Mouse (Mus musculus): Measurements from ENCODE around the gene Prtn3. TPM values are rescaled to one million over a fixed set of nuclear protein-coding genes. Genes with fewer than 3 reads are reported as not detected.

Prtn3 gene
- polyA plus RNA-seq, 1 experiment from 2014 or later: 1.7 TPM

DNA sequence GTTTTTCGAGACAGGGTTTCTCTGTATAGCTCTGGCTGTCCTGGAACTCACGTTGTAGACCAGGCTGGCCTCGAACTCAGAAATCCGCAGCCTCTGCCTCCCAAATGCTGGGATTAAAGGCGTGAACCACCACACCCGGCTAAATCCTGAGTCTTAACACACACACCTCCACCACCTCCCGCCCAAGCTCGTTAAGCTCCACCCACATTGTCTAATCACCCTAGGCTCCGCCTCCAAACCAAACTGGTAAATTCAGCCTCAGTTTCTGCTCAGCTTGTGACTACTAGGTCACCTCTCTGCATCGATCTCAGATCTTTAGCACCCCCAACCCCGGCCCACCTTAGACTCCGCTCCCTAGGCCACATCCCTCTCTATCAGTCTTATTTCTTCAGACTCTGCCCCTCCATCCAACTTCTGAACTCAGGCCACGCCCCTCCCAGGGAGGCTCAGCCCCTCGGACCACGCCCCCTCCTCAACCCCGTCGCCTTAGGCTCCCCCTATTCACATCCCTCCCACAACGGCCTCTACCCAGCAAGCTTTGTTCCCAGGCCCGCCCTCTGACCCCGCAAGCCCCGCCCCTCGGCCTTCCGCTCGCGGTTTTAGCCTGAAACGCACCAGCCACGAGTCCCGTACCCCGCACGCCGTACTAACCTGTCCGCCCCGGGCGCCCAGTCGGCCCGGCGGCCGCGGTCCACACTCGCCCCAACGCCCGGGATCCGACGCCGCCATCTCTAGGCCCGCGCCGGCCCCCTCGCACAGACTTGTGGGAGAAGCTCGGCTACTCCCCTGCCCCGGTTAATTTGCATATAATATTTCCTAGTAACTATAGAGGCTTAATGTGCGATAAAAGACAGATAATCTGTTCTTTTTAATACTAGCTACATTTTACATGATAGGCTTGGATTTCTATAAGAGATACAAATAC lies 34.2 kb downstream of the Prtn3 start, which contains the start of gene Med16:
Med16 (minus strand) TSS at position 757 of the 925 bp plus-strand sequence.
- peak; percentile 97 for DNase-seq (ENCODE audit: low spot score)

DNA sequence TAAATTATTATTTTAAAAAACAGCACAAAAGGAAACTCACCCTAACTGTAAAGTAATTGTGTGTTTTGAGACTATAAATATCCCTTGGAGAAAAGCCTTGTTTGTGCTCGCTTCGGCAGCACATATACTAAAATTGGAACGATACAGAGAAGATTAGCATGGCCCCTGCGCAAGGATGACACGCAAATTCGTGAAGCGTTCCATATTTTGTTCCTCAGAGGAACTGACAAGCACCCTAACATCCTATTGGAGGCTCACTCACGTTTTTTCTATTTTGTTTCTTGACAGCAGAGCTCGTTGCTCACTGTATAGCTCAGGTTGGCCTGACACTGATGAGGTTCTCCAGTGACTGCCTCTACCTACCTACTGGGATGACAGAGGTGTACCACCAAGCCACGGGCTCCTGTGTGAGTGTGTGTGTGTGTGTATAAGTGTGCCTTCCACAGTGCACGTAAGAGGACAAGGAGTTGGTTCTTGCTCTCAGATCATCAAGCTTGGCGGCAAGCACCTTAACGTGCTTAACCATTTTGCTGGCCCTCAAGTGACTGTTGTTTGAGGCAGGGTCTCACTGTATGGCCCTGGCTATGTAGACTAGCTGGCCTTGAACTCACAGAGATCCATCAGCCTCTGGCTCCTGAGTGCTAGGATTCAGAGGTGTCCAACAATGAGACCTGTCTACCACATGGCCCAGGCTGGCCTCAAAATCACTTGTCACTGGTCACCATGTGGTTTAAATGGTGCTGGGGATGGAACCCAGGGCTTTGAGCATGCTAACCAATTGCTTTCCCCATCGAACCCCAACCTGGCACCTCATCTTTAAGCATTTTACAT lies 35.0 kb downstream of the Prtn3 start:
- no peak for DNase-seq (ENCODE audit: low spot score)

DNA sequence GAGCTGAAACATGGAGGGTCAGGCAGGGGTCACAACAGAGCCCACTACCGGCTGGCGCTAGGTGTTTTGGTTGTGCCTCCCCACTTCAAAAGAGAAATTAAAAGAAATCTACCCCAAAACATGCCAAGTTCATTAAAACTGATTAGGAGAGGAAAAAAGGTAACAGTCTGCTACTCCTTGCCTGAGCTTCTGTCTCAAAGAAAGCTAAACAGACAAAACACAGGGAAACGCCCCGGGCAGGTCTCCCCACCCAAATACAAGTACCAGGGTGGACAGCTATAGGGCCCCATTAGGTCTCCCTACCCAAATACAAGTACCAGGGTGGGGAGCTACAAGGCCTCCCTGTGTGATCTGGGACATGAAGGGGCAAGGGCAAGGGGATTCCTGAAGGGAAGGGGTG lies 36.3 kb downstream of the Prtn3 start, which contains the start of gene Gm26602:
Gm26602 (plus strand) TSS at position 301 of the 400 bp plus-strand sequence.
- no peak for DNase-seq (ENCODE audit: low spot score)

DNA sequence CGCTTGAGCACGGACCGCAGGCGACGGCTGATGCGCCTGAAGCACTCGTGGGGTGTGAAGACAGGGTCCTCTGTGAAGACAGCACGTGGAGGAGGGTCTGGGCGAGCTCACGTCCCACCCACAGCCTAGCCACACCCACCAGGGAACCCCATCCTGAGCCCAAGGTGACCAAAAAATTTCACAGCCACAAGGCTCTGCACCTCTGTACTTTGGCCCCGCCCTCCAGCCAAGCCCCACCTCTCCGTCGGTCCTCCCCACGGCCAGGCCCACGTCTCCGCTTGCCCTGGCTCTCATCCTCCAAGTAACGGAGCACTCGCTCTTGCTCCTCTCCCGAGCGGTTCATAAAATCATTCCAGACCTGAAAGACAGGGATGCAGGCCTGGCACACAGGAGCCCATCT lies 38.1 kb downstream of the Prtn3 start:
- DNase-seq (ENCODE audit: low spot score): no peak

DNA sequence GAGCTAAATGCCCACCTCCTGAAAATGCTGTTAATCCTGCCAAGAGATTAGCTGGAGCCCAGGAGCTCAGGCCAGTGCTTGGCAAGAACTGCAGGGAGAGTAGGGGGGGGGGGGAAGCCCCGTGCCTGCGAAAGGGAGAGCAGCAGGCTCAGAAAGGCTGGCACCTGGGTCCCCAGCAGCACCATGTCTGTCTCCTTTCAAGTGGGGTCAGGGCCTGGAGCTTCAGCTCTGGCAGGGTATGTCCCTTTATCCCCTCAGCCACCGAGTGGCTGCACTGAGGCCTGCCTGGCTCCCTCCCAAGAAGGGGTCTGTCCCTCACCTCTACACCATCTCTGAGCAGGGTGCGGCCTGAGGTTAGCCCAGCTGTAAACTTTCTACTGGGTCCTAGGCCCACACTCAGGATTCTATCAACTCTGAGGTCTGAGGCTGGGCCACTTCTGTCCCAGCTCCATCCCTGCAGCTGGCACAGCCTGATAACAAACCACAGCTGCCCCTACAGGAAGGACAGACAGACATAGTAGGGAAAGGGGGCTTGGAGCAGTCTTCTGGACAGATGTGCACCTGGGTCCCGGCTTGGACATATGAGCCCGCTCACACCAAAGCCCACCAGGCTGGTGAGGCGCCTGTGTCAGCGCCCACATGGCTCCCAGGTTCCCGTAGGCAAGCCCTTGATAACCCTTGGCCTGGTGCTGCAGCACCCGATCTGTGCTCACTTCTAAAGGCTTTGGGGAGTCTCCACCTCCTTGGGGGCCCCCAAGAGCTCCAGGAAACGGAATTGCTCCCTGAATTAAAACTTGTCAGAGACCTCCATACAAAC lies 40.1 kb downstream of the Prtn3 start:
- DNase-seq (ENCODE audit: low spot score): no peak

DNA sequence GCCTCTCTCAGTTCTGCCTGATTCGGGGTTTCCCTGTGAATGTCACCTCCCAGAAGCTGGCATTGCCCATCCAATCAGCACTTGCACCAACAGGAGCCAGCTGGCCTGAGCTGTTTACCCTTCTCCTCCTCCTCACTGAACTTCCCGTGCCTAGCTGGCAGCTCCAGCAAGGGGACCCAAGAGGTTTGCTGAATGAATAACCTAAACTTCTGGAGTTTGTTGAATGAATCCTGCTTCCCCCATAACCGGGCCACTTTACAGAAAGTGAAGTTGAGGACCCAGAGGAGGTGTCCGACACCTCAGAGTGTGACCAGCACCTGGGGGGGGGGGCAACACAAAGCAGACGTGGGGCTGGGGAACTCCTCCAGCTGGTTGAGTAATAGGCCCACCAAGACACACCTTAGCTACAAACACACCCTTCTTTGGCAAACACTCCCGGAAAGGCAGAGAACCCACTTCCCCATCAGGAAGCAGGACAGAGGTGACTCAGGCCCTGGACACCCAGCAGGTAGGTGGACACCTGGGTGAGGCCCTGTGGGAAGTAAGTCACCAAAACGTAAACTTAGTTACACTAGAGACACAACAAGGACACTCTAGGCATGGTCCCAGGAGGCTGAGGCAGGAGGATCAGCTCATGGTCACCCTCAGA lies 40.8 kb downstream of the Prtn3 start:
- no peak for DNase-seq (ENCODE audit: low spot score)

DNA sequence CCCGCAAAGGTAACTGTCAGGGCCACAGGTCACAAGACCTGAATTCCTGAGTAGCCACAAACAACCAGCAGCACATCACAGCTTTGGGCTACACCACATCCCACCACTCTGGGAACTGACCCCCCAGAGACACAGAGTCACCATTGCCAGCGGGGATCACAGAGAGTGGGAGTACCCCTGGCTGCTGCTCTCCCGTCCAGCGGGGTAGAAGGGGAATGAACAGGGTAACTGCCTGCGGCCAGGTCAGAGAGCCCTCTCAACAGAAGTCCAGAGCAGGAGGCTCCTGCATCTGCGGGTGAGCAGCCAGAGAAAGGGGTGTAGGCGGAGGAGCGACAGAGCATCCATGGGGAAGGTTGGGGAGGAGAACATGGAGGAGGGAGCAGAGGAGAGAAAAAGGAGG lies 41.8 kb downstream of the Prtn3 start:
- DNase-seq (ENCODE audit: low spot score): no peak

DNA sequence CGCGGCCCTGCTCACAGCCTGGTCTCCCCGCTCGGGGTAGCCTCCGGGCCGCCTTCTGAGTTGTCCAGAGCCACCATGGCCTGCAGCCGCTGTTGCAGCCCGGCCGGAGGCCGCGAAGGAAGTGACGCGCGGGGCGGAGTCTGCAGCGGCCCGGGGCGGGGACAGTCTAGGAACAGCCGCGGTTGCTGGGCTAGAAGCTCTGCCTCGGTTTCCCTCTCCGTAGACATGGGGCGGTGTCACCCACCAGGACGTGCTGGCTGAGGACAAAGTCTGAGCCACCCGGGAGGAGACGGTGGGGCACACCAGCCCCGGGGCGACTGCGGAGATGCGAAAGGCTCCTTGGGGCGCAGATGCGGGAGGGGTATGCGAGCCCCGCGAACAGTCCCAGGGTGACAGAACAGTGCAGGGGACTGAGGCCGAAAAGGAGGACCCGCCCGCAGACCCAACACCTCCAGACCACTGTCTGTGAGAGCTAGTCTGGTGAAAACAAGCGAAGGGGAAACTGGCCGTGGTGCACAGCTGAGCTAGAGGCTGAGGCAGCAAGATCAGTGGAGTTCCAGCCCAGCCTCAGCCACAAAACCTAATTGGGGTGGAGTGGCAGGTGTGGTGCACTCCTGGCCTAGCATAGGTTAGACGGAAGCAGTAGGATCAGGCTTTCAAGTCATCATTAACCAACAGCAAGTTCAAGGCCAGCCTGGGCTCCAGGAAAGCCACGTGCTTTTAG lies 42.7 kb downstream of the Prtn3 start, which contains the start of gene Kiss1r:
Kiss1r (plus strand) TSS at position 164 of the 724 bp plus-strand sequence.
- DNase-seq (ENCODE audit: low spot score): peak; percentile 80

DNA sequence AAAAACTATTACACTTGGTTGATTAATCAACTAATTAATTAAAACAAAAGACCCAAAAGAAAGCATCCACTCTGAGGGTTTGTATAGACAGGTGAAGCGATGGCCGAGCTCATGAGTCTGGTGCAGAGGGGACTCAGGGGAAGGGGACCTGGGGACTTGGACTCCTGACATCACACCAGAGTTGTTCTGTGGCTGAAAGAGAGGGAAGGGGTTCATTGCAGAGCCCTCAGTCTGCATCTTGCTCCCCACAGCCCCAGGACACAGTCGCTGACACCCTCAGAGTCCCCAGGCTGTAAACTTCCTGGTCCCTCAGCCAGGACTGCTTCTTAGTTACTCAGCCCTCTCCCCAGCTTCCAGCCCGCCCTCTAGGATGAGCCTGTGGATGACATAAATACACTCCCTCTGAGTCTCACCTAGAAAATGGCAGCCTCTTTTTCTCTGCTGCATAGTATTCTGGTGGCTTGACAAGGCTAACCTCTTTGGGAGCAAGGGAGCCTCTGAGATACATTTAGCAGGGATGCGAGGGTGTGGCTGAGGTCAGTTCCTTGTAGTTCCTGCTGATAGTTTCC lies 43.3 kb downstream of the Prtn3 start:
- DNase-seq (ENCODE audit: low spot score): no peak

DNA sequence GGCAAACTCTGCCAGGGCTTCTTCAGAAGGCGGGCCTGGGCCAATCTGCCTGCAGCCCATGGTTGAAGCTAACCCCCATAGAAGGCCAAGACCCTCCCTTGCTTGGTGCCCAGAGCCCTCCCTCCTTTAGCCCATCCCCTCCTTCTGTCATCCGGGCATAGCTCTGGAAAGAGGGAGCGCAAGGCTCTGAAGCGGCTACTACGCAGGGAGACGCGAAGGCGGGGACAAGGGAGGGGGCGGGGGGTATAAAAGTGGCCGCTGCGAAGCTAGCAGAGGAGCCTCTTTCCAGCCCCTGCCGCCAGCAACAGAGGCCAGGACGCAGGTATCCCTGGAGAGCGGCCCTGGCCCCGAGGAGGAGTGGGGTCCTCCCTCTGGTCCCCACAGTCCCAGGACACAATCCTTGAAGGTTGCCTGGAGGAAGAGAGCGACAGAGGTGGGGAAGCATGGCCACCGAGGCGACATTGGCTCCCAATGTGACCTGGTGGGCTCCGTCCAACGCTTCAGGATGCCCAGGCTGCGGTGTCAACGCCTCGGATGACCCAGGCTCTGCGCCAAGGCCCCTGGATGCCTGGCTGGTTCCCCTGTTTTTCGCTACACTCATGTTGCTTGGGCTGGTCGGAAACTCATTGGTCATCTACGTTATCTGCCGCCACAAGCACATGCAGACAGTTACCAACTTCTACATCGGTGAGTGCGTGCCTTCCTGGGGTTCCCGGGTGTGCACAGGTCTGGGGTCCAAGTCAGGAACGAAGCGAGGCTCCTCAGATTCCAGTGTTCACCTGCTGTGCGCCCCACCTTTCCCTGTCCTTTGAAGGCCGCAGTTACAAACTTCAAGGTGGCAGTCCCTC lies 44.2 kb downstream of the Prtn3 start:
- DNase-seq (ENCODE audit: low spot score): no peak

DNA sequence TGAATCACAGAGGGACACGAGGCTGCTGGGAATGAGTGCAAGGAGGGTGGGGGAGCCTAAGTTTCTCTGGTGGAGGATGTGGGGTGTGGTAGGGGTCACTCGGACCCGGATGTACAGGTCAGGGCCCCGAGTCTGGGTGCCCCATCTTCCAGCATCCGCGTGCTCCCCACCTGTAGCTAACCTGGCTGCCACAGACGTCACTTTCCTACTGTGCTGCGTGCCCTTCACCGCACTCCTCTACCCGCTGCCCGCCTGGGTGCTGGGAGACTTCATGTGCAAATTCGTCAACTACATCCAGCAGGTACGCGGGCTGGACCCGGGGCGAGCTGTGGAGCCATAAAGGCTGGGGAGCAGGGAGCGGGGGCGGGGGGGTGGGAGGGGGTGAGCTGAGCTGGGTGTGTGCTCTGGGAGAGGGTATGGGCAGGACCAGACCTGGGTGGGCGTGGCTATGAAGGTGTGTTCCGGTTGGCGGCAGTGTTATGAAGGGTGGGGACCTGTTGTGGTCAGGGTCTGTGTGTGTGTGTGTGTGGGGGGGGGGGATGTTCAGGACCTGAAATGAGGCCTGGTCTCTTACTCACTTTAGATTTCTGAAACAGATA lies 45.1 kb downstream of the Prtn3 start:
- no peak for DNase-seq (ENCODE audit: low spot score)

DNA sequence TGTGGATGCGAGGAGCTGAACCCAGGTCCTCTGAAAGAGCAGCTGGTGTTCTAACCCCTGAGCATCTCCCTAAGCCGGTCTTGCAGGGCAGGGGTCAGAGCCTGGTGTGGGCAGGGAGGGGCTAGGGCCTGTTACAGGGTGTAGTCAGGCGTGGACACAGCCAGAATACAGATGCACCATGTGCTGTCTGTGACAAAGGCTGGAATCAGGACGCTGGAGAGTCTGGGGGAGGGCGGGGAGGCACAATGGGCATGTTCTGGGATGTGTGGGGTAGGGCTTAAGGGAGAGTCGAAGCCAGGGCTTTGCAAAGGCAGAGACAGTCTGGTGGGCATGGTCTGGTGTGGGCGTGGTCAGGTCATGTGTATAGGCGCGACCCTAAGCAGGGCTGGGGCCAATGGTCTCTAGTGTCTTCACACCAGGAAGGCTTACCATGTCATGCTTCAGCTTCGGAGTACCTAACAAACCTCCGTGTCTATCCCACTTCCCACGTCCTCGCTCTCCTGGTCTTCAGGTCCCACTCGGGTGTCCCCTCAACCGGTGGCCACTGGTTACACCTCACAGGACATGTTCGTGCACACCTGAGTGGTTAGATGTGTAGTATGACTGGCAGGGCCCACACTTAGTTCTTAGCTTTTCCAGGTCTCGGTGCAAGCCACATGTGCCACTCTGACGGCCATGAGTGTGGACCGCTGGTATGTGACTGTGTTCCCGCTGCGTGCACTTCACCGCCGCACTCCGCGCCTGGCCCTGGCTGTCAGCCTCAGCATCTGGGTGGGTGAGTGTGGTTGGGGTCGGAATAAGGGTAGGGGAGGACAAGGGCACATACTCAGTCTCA lies 46.0 kb downstream of the Prtn3 start:
- DNase-seq (ENCODE audit: low spot score): no peak

DNA sequence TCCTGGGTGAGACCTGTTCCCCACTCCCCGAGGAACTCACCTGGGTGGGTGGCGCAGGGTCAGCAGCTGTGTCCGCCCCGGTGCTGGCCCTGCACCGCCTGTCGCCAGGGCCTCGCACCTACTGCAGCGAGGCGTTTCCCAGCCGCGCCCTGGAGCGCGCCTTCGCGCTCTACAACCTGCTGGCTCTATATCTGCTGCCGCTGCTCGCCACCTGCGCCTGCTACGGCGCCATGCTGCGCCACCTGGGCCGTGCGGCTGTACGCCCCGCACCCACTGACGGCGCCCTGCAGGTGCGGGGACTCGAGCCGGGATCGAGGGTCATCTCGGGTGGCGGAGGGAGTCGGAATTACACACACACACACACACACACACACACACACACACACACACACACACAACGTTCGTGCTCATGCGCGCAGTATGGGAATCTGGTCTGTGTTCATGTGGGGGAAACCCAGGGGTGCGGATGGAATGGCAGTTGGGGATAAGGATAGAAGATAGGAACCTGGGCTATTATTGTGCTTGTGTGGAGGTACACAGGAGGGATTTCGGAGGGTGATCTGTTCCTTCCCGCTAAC lies 46.8 kb downstream of the Prtn3 start, which contains the start of gene R3hdm4:
R3hdm4 (minus strand) TSS at position 251 of the 578 bp plus-strand sequence.
- DNase-seq (ENCODE audit: low spot score): peak; percentile 45

DNA sequence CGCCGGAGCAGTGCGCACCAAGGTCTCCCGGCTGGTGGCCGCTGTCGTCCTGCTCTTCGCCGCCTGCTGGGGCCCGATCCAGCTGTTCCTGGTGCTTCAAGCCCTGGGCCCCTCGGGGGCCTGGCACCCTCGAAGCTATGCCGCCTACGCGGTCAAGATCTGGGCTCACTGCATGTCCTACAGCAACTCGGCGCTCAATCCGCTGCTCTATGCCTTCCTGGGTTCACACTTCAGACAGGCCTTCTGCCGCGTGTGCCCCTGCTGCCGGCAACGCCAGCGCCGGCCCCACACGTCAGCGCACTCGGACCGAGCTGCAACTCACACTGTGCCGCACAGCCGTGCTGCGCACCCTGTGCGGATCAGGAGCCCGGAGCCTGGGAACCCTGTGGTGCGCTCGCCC lies 47.3 kb downstream of the Prtn3 start:
- no peak for DNase-seq (ENCODE audit: low spot score)

DNA sequence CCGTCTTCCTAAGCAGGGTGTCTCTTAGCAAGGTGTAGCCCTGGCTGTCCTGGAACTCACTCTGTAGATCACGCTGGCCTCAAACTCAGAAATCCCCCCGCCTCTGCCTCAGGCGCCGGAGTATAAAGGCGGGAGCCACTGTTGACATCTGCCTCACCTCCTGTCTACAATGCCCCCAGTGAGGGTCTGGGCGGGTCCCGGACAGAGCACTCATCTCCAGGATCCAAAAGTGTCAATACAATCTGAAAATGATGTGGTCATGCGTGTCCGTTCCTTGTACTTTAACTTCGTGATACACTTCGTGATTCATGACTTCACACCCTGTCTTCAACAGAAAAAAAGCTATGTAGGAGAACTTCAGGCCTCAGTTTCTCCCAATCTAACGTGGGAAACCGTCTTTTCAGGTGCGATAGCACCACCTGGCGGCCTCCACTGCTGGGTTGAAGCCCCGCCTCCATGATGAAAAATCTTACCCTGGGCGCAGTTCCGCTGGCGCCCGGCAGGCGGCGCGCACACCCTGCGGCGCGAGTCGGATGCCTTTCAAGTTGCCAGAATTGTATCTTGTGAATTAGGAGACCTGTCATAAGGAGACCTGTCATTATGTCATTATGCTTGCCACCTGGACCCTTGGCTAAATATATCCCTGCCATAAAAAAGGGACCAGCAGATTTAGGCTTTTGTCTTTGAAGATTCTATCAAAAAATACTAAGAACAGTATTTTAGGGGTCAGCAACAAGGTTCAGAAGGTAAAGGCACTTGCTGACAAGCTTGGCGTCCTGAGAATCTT lies 50.9 kb downstream of the Prtn3 start:
- DNase-seq (ENCODE audit: low spot score): peak; percentile 91
